Mouse (Mus musculus): ENCODE measurements around the gene Gm8720. TPM values are rescaled to one million over a fixed set of nuclear protein-coding genes. Genes with fewer than 3 reads are reported as not detected.
"Not testable (repeated sequence)": the region's sequence is repeated elsewhere in the genome, so short reads cannot be mapped to it uniquely, and the experiment has no call there.

Gene Gm8720
- polyA plus RNA-seq (2015; fragmentation: Nextera tagmentation; extraction: Ambion mirVana) = not detected in 2 replicates

- H3K9ac ChIP-seq (replicated peaks); H3K9me3 ChIP-seq; H3K4me3 ChIP-seq (replicated peaks); H3K27me3 ChIP-seq; H3K4me1 ChIP-seq (replicated peaks); H3K27ac ChIP-seq; ATAC-seq; H3K36me3 ChIP-seq; H3K4me2 ChIP-seq (replicated peaks): not testable (repeated sequence)
- WGBS = no CpG with 5 or more reads among the region's 1 CpGs
Observed at GRCm38 (mm10) chr7:23067356-23067755, at the start of gene Gm8720. Gm8720 (minus strand) TSS chr7:23067456.

- WGBS = no CpG with 5 or more reads among the region's 1 CpGs
- not testable (repeated sequence) for H3K36me3 ChIP-seq, ATAC-seq
Observed at GRCm38 (mm10) chr7:23055240-23055639, 12.0 kb downstream of the Gm8720 start, which contains the start of gene Vmn1r163. Vmn1r163 (plus strand) TSS chr7:23055540.

GRCm38 (mm10) chr7:23019823-23020222 is 47.4 kb downstream of the Gm8720 start, which contains the start of gene Gm4216:
Gm4216 (minus strand) TSS chr7:23019923.
- not testable (repeated sequence) for H3K4me3 ChIP-seq (replicated peaks); H3K36me3 ChIP-seq; H3K4me2 ChIP-seq (replicated peaks); H3K9me3 ChIP-seq; H3K27ac ChIP-seq; ATAC-seq; H3K9ac ChIP-seq (replicated peaks); H3K4me1 ChIP-seq (replicated peaks); H3K27me3 ChIP-seq
- no CpG with 5 or more reads among the region's 3 CpGs for WGBS

More at GRCm38 (mm10) chr7:23055240-23055639, 12.0 kb downstream of the Gm8720 start, which contains the start of gene Vmn1r163:
- not testable (repeated sequence) for H3K27ac ChIP-seq; H3K4me1 ChIP-seq (replicated peaks); H3K9me3 ChIP-seq; H3K27me3 ChIP-seq; H3K9ac ChIP-seq (replicated peaks); H3K4me3 ChIP-seq (replicated peaks); H3K4me2 ChIP-seq (replicated peaks)

Other genes starting within 250 kb of the Gm8720 start
- gene Vmn1r159, start 223.9 kb downstream of the Gm8720 start, polyA plus RNA-seq (2015; fragmentation: Nextera tagmentation; extraction: Ambion mirVana) = not detected in 2 replicates
- not detected in 2 replicates for gene Vmn1r160, start 196.2 kb downstream of the Gm8720 start, polyA plus RNA-seq (2015; fragmentation: Nextera tagmentation; extraction: Ambion mirVana)
- gene Gm4214, start 82.8 kb downstream of the Gm8720 start, polyA plus RNA-seq (2015; fragmentation: Nextera tagmentation; extraction: Ambion mirVana) = not detected in 2 replicates
- gene Gm4216, start 47.5 kb downstream of the Gm8720 start, polyA plus RNA-seq (2015; fragmentation: Nextera tagmentation; extraction: Ambion mirVana) = not detected in 2 replicates
- gene Vmn1r163, start 11.9 kb downstream of the Gm8720 start, polyA plus RNA-seq (2015; fragmentation: Nextera tagmentation; extraction: Ambion mirVana) = not detected in 2 replicates
- gene Gm10662, start 77.0 kb upstream of the Gm8720 start, polyA plus RNA-seq (2015; fragmentation: Nextera tagmentation; extraction: Ambion mirVana) = not detected in 2 replicates
- not detected in 2 replicates for gene Vmn1r165, start 149.9 kb upstream of the Gm8720 start, polyA plus RNA-seq (2015; fragmentation: Nextera tagmentation; extraction: Ambion mirVana)
- not detected in 2 replicates for gene Vmn1r166, start 184.2 kb upstream of the Gm8720 start, polyA plus RNA-seq (2015; fragmentation: Nextera tagmentation; extraction: Ambion mirVana)
- not detected in 2 replicates for gene Gm6902, start 211.4 kb upstream of the Gm8720 start, polyA plus RNA-seq (2015; fragmentation: Nextera tagmentation; extraction: Ambion mirVana)
- not detected in 2 replicates for gene Nlrp4e, start 233.7 kb upstream of the Gm8720 start, polyA plus RNA-seq (2015; fragmentation: Nextera tagmentation; extraction: Ambion mirVana)